Mouse (Mus musculus) MEL (cell line): ENCODE measurements at regions not wholly inside any gene's neighbourhood (a gene's known extent, or its start where the extent isn't known, plus 50 kb on each side); places are given as distances from the start of the nearest gene placed in this dataset.
A peak's percentile ranks its signal among the peaks of the same experiment; 100 is the strongest.

Experiments used
- DNase-seq: peaks from one replicate; pipeline ENCODE4 v3.0.0; 2011; ENCODE audit warnings: low read depth, low spot score
- H3K27ac ChIP-seq: 2 replicates; pipeline ENCODE4 v1.5.1; 2012; ENCODE audit warnings: low read depth, mild to moderate bottlenecking, control low read depth, low read length, moderate library complexity; ENCODE audit not compliant: control insufficient read depth
- H3K27me3 ChIP-seq, 2 experiments: fragments of 150-350 bp in 1 of 2; sonication (generic) in 1 of 2; 2 replicates each; pipeline ENCODE4 v1.6.1; 2012; ENCODE audit warnings: low read length in 2 of 2, mild to moderate bottlenecking in 2 of 2, improper control_type of control experiment in 1 of 2, moderate library complexity in 1 of 2; ENCODE audit not compliant: insufficient read depth in 2 of 2, control insufficient read depth in 1 of 2
- H3K36me3 ChIP-seq, 2 experiments: 2 replicates each; pipeline ENCODE4 v1.6.1; 2012 to 2014; ENCODE audit warnings: low read length in 2 of 2, improper control_type of control experiment in 1 of 2, inconsistent platforms in 1 of 2, mild to moderate bottlenecking in 1 of 2; ENCODE audit not compliant: insufficient read depth in 2 of 2, control insufficient read depth in 1 of 2
- H3K4me1 ChIP-seq, 2 experiments: fragments of 150-350 bp in 1 of 2; sonication (generic) in 1 of 2; 2 replicates each; pipeline ENCODE4 v1.6.1; 2012; ENCODE audit warnings: low read length in 2 of 2, improper control_type of control experiment in 1 of 2, mild to moderate bottlenecking in 1 of 2; ENCODE audit not compliant: insufficient read depth in 2 of 2, control insufficient read depth in 1 of 2
- H3K4me3 ChIP-seq, 2 experiments: fragments of 150-350 bp in 1 of 2; sonication (generic) in 1 of 2; 2 replicates each; pipeline ENCODE4 v1.5.1; 2012; ENCODE audit warnings: low read depth in 2 of 2, low read length in 2 of 2, mild to moderate bottlenecking in 2 of 2, moderate library complexity in 2 of 2, control low read depth in 1 of 2, improper control_type of control experiment in 1 of 2; ENCODE audit not compliant: control insufficient read depth in 1 of 2, insufficient read depth in 1 of 2
- H3K79me2 ChIP-seq: 2 replicates; pipeline ENCODE4 v1.6.1; 2012; ENCODE audit warnings: mild to moderate bottlenecking, low read length, moderate library complexity; ENCODE audit not compliant: control insufficient read depth, poor library complexity, insufficient read depth
- H3K9ac ChIP-seq: 2 replicates; pipeline ENCODE4 v1.6.1; 2012; ENCODE audit warnings: low read depth, mild to moderate bottlenecking, control low read depth, low read length, moderate library complexity; ENCODE audit not compliant: control insufficient read depth, poor library complexity, severe bottlenecking
- H3K9me3 ChIP-seq: fragments of 150-350 bp; sonication (generic); replicated peaks from 2 replicates; pipeline ENCODE4 v1.6.1; 2012; ENCODE audit warnings: mild to moderate bottlenecking, low read length, improper control_type of control experiment, moderate library complexity; ENCODE audit not compliant: insufficient read depth
- BHLHE40 ChIP-seq: IDR thresholded peaks from 2 replicates; pipeline ENCODE4 v1.6.1; 2012; ENCODE audit warnings: low read depth, mild to moderate bottlenecking, inconsistent platforms, low read length, improper control_type of control experiment, borderline replicate concordance
- CHD1 ChIP-seq: IDR thresholded peaks from 2 replicates; pipeline ENCODE4 v1.6.1; 2012; ENCODE audit warnings: low read depth, mild to moderate bottlenecking, inconsistent platforms, low read length, improper control_type of control experiment
- CHD2 ChIP-seq: IDR thresholded peaks from 2 replicates; pipeline ENCODE4 v1.6.1; 2011; ENCODE audit warnings: low read length, improper control_type of control experiment
- CTCF ChIP-seq, 3 experiments: IDR thresholded peaks in 2 of 3; conservative IDR thresholded peaks in 1 of 3; 2 replicates each; pipeline ENCODE4 v1.5.1; 2011 to 2012; ENCODE audit warnings: low read length in 3 of 3, low read depth in 2 of 3, mild to moderate bottlenecking in 2 of 3, improper control_type of control experiment in 1 of 3, inconsistent platforms in 1 of 3, mixed read lengths in 1 of 3, moderate library complexity in 1 of 3; ENCODE audit not compliant: control insufficient read depth in 1 of 3, insufficient read depth in 1 of 3, poor library complexity in 1 of 3, severe bottlenecking in 1 of 3
- E2F4 ChIP-seq: IDR thresholded peaks from 2 replicates; pipeline ENCODE4 v1.6.1; 2011; ENCODE audit warnings: low read depth, low read length, improper control_type of control experiment, borderline replicate concordance
- ELF1 ChIP-seq: IDR thresholded peaks from 2 replicates; pipeline ENCODE4 v1.6.1; 2014; ENCODE audit warnings: low read depth, mild to moderate bottlenecking, inconsistent platforms, low read length, improper control_type of control experiment, moderate library complexity
- EP300 ChIP-seq, 2 experiments: IDR thresholded peaks; 2 replicates each; pipeline ENCODE4 v1.6.1; 2011; ENCODE audit warnings: improper control_type of control experiment in 2 of 2, low read length in 2 of 2, low read depth in 1 of 2, mild to moderate bottlenecking in 1 of 2
- ETS1 ChIP-seq: IDR thresholded peaks from 2 replicates; pipeline ENCODE4 v1.6.1; 2012; ENCODE audit warnings: low read depth, mild to moderate bottlenecking, inconsistent platforms, low read length, improper control_type of control experiment, moderate library complexity
- GABPA ChIP-seq: IDR thresholded peaks from 2 replicates; pipeline ENCODE4 v1.6.1; 2012; ENCODE audit warnings: low read depth, mild to moderate bottlenecking, inconsistent platforms, low read length, improper control_type of control experiment, moderate library complexity
- GATA1 ChIP-seq: IDR thresholded peaks from 2 replicates; pipeline ENCODE4 v1.6.1; 2011; ENCODE audit warnings: low read depth, low read length, improper control_type of control experiment
- HCFC1 ChIP-seq: IDR thresholded peaks from 2 replicates; pipeline ENCODE4 v1.6.1; 2012; ENCODE audit warnings: low read depth, mild to moderate bottlenecking, inconsistent platforms, low read length, improper control_type of control experiment, moderate library complexity
- JUND ChIP-seq: IDR thresholded peaks from 2 replicates; pipeline ENCODE4 v1.6.1; 2011; ENCODE audit warnings: low read depth, mild to moderate bottlenecking, improper control_type of control experiment, low read length
- KAT2A ChIP-seq: conservative IDR thresholded peaks from 2 replicates; pipeline ENCODE4 v1.6.1; 2012; ENCODE audit warnings: low read depth, low read length, improper control_type of control experiment, inconsistent platforms
- MAFK ChIP-seq: IDR thresholded peaks from 2 replicates; pipeline ENCODE4 v1.6.1; 2011; ENCODE audit warnings: low read depth, mild to moderate bottlenecking, low read length, improper control_type of control experiment, borderline replicate concordance
- MAX ChIP-seq: IDR thresholded peaks from 2 replicates; pipeline ENCODE4 v1.6.1; 2011; ENCODE audit warnings: low read length, improper control_type of control experiment
- MAZ ChIP-seq: IDR thresholded peaks from 2 replicates; pipeline ENCODE4 v1.6.1; 2012; ENCODE audit warnings: low read depth, mild to moderate bottlenecking, inconsistent platforms, low read length, improper control_type of control experiment
- MEF2A ChIP-seq: IDR thresholded peaks from 2 replicates; pipeline ENCODE4 v1.6.1; 2014; ENCODE audit warnings: low read depth, mild to moderate bottlenecking, inconsistent platforms, low read length, improper control_type of control experiment; ENCODE audit not compliant: poor library complexity, insufficient replicate concordance, severe bottlenecking; ENCODE audit errors: extremely low read depth
- MXI1 ChIP-seq: IDR thresholded peaks from 2 replicates; pipeline ENCODE4 v1.6.1; 2011; ENCODE audit warnings: mild to moderate bottlenecking, low read depth, low read length, improper control_type of control experiment
- MYB ChIP-seq: IDR thresholded peaks from 2 replicates; pipeline ENCODE4 v1.6.1; 2011; ENCODE audit warnings: mild to moderate bottlenecking, low read depth, low read length, improper control_type of control experiment
- MYC ChIP-seq: IDR thresholded peaks from 2 replicates; pipeline ENCODE4 v1.6.1; 2011; ENCODE audit warnings: low read depth, mild to moderate bottlenecking, low read length, improper control_type of control experiment, moderate library complexity
- NELFE ChIP-seq: IDR thresholded peaks from 2 replicates; pipeline ENCODE4 v1.6.1; 2011; ENCODE audit warnings: low read depth, low read length, improper control_type of control experiment
- NRF1 ChIP-seq: IDR thresholded peaks from 2 replicates; pipeline ENCODE4 v1.6.1; 2014; ENCODE audit warnings: low read depth, mild to moderate bottlenecking, inconsistent platforms, low read length, improper control_type of control experiment, moderate library complexity; ENCODE audit not compliant: poor library complexity, insufficient read depth, severe bottlenecking
- POLR2A ChIP-seq, 2 experiments: IDR thresholded peaks; 2 replicates each; pipeline ENCODE4 v1.6.1; 2011 to 2012; ENCODE audit warnings: low read length in 2 of 2, mild to moderate bottlenecking in 2 of 2, control low read depth in 1 of 2, improper control_type of control experiment in 1 of 2, low read depth in 1 of 2, moderate library complexity in 1 of 2; ENCODE audit not compliant: control insufficient read depth in 1 of 2, insufficient read depth in 1 of 2, poor library complexity in 1 of 2
- POLR2AphosphoS2 ChIP-seq: IDR thresholded peaks from 2 replicates; pipeline ENCODE4 v1.6.1; 2011; ENCODE audit warnings: low read length, improper control_type of control experiment
- POLR2AphosphoS5 ChIP-seq: IDR thresholded peaks from 2 replicates; pipeline ENCODE4 v1.6.1; 2012; ENCODE audit warnings: low read depth, borderline replicate concordance, mild to moderate bottlenecking, inconsistent platforms, low read length, moderate library complexity, mixed read lengths
- RAD21 ChIP-seq: IDR thresholded peaks from 2 replicates; pipeline ENCODE4 v1.6.1; 2011; ENCODE audit warnings: mild to moderate bottlenecking, low read depth, low read length, improper control_type of control experiment
- RCOR1 ChIP-seq: IDR thresholded peaks from 2 replicates; pipeline ENCODE4 v1.6.1; 2012; ENCODE audit warnings: low read depth, mild to moderate bottlenecking, inconsistent platforms, low read length, improper control_type of control experiment
- SIN3A ChIP-seq: IDR thresholded peaks from 2 replicates; pipeline ENCODE4 v1.6.1; 2012; ENCODE audit warnings: low read length, improper control_type of control experiment, inconsistent platforms
- SMC3 ChIP-seq: IDR thresholded peaks from 2 replicates; pipeline ENCODE4 v1.6.1; 2011; ENCODE audit warnings: low read depth, low read length, improper control_type of control experiment
- TAL1 ChIP-seq: IDR thresholded peaks from 2 replicates; pipeline ENCODE4 v1.6.1; 2012; ENCODE audit warnings: mild to moderate bottlenecking, inconsistent platforms, low read length, moderate library complexity, mixed read lengths
- TBP ChIP-seq: IDR thresholded peaks from 2 replicates; pipeline ENCODE4 v1.8.0; 2011; ENCODE audit warnings: low read depth, low read length, improper control_type of control experiment
- TCF12 ChIP-seq: IDR thresholded peaks from 2 replicates; pipeline ENCODE4 v1.6.1; 2014; ENCODE audit warnings: low read depth, mild to moderate bottlenecking, inconsistent platforms, low read length, improper control_type of control experiment, moderate library complexity
- UBTF ChIP-seq: IDR thresholded peaks from 2 replicates; pipeline ENCODE4 v1.6.1; 2012; ENCODE audit warnings: low read depth, mild to moderate bottlenecking, inconsistent platforms, low read length, improper control_type of control experiment, moderate library complexity, borderline replicate concordance; ENCODE audit not compliant: insufficient read depth
- USF1 ChIP-seq: IDR thresholded peaks from 2 replicates; pipeline ENCODE4 v1.6.1; 2014; ENCODE audit warnings: low read depth, mild to moderate bottlenecking, inconsistent platforms, low read length, improper control_type of control experiment, moderate library complexity
- USF2 ChIP-seq, 2 experiments: IDR thresholded peaks; 2 replicates each; pipeline ENCODE4 v1.6.1; 2011 to 2012; ENCODE audit warnings: improper control_type of control experiment in 2 of 2, low read length in 2 of 2, borderline replicate concordance in 1 of 2, inconsistent platforms in 1 of 2, low read depth in 1 of 2, mild to moderate bottlenecking in 1 of 2; ENCODE audit not compliant: insufficient read depth in 1 of 2
- ZKSCAN1 ChIP-seq: IDR thresholded peaks from 2 replicates; pipeline ENCODE4 v1.6.1; 2012; ENCODE audit warnings: low read depth, mild to moderate bottlenecking, inconsistent platforms, low read length, improper control_type of control experiment, moderate library complexity
- ZMIZ1 ChIP-seq: IDR thresholded peaks from 2 replicates; pipeline ENCODE4 v1.6.1; 2012; ENCODE audit warnings: low read depth, mild to moderate bottlenecking, inconsistent platforms, low read length, improper control_type of control experiment, moderate library complexity
- ZNF384 ChIP-seq: IDR thresholded peaks from 2 replicates; pipeline ENCODE4 v1.6.1; 2012; ENCODE audit warnings: low read depth, mild to moderate bottlenecking, inconsistent platforms, low read length, improper control_type of control experiment

DNA sequence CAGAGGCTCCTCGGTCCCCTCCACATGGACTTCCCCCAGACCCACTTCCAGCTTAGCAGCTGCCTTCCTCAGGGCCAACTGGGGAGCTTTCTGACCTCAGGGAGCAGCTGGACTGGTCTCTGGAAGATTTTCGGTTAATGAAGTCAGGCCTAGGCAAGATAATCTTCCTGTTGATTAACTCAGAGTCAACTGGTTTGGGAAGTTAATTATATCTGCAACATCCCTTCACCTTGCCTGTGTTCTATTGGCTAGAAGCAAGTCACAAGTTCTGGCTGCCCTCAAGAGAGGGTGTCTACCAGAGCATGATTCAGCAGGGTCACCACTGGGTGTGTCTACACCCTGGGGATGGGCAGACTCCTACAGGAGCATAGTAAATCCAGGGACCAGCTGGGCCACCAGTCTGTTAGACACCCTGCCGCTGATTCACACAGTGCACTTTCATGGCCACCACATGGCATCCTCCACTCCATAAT is 53.9 kb upstream of the Maml3 start:
- H3K27me3 ChIP-seq, result no peaks in the 10 kb centered on the region
- H3K36me3 ChIP-seq, result peaks cover 0 to 24% of the 10 kb centered on the region in 2 experiments; a peak in 2 of 4 replicates
- DNase-seq, result peak; percentile 83
- peak overlapping the region; percentile 65 for H3K27ac ChIP-seq
- H3K4me3 ChIP-seq, result no peak overlapping the region
- no peaks in the 10 kb centered on the region for H3K9me3 ChIP-seq
- H3K79me2 ChIP-seq, result no peaks in the 10 kb centered on the region
- no peak overlapping the region for H3K9ac ChIP-seq
- peaks cover 18 to 38% of the 10 kb centered on the region in 2 experiments for H3K4me1 ChIP-seq
- TF ChIP-seq SIN3A (peak; percentile 62), MAZ (no peak), MYC (no peak), NELFE (peak; percentile 35), ELF1 (no peak), TCF12 (peak; percentile 82), POLR2AphosphoS2 (peak; percentile 38; the same call in 1 of the 2 replicates), CHD2 (no peak), NRF1 (no peak), SMC3 (no peak), RAD21 (no peak), E2F4 (no peak), EP300 (IDR thresholded peaks at IDR 0.05; ENCODE audit: low read depth in 1 of 2, low read length in 2 of 2) (peak; percentile 90 to 91), HCFC1 (no peak), POLR2A (IDR thresholded peaks at IDR 0.05; ENCODE audit: control insufficient read depth in 1 of 2, insufficient read depth in 1 of 2, low read depth in 1 of 2, low read length in 2 of 2, poor library complexity in 1 of 2) (peak in 1 of 2 experiments; percentile 44; a peak in 1 of 4 replicates), USF2 (IDR thresholded peaks at IDR 0.05; ENCODE audit: borderline replicate concordance in 1 of 2, insufficient read depth in 1 of 2, low read depth in 1 of 2, low read length in 2 of 2) (no peak), JUND (no peak), MAX (peak; percentile 37; the same call in 1 of the 2 replicates), GATA1 (peak; percentile 83), CHD1 (no peak), MXI1 (peak; percentile 38; the same call in 1 of the 2 replicates), KAT2A (no peak), ZNF384 (no peak), POLR2AphosphoS5 (no peak), USF1 (peak; percentile 82), TAL1 (no peak), BHLHE40 (no peak), UBTF (no peak), ETS1 (peak; percentile 84), GABPA (no peak), ZMIZ1 (no peak), CTCF (IDR thresholded peaks at IDR 0.05 in 2 of 3, conservative IDR thresholded peaks at IDR 0.05 in 1 of 3; ENCODE audit: control insufficient read depth in 1 of 3, insufficient read depth in 1 of 3, low read depth in 2 of 3, low read length in 3 of 3, poor library complexity in 1 of 3, severe bottlenecking in 1 of 3) (no peak), MYB (peak; percentile 80), ZKSCAN1 (no peak), RCOR1 (no peak; the same call in 1 of the 2 replicates), TBP (peak; percentile 61; the same call in 1 of the 2 replicates), MAFK (no peak), MEF2A (no peak)
